Mouse (Mus musculus) CD4-positive, CD25-positive, alpha-beta regulatory T cell, adult 4 months (primary cell): ENCODE data around the gene Sp6. TPM values are rescaled to one million over a fixed set of nuclear protein-coding genes. Genes with fewer than 3 reads are reported as not detected.
A peak's percentile ranks its signal among the peaks of the same experiment; 100 is the strongest.

ENCODE experiments used
- ATAC-seq: one replicate; pipeline ENCODE4 v1.8.0; 2017
- polyA plus RNA-seq, 2 experiments: library from polyadenylated mRNA; unstranded; fragments of 100-300 nt; shearing (Covaris generic); gene quantifications; one replicate each; pipeline ENCODE4 v1.2.1; 2017

The Sp6 gene
- polyA plus RNA-seq = 1 to 10 TPM; 1.7 to 3.0 TPM

- no peak for ATAC-seq
Observed at GRCm38 (mm10) chr11:97013121-97013670, at the start of gene Sp6. Sp6 (plus strand) TSS chr11:97013394.

GRCm38 (mm10) chr11:96963580-96963979, 49.6 kb upstream of the Sp6 start:
- no peak for ATAC-seq

DNA sequence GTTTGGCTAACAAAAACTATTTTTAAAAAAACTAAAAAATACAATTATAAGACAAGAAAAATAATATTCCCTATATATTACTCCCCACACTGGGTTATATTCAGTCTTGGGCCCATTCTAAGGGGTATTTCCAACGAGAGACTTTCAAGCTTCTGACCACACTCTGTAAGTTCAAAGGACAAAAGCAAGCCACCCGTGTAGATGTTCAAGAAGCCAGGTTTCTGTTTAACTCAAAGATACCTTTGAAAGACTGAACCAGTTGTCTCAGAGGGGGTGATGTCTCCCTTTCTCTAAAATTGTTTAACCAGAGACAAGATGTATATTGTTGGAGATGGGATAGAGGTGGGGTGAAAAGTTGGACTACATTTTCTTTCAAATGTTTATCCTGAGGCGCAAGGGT, 47.0 kb upstream of the Sp6 start:
- no peak for ATAC-seq

GRCm38 (mm10) chr11:96966914-96967543, 46.2 kb upstream of the Sp6 start:
- peak; percentile 83 for ATAC-seq

- ATAC-seq = peak; percentile 74
Observed at GRCm38 (mm10) chr11:96967544-96968269, 45.5 kb upstream of the Sp6 start.

- no peak for ATAC-seq
Observed at GRCm38 (mm10) chr11:96968476-96968875, 44.7 kb upstream of the Sp6 start.

DNA sequence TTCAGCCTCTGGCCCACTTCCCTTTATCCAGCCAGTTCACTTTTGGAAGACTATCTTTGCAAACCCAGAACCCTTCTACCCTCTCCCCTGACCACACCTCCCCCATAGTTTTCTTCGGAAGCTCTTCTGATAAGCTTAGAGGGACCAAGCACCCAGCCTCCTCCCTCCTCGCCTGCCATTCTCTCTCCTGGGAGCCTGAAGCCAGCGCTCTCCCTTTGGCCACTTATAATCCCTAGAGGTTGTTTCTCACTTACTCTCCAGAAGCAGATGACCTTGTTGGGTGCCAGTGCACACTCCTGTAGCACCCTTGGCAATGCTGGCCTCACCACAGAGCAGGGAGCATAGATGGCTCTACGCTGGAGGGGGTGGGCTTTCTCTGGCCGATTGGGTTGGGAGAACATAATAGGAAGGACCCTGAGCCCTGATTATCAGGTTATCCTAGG, 43.9 kb upstream of the Sp6 start:
- no peak for ATAC-seq

- ATAC-seq = no peak
Observed at GRCm38 (mm10) chr11:96969746-96970145, 43.4 kb upstream of the Sp6 start.

GRCm38 (mm10) chr11:96970341-96970740, 42.9 kb upstream of the Sp6 start:
- no peak for ATAC-seq

GRCm38 (mm10) chr11:96972906-96973305, 40.3 kb upstream of the Sp6 start:
- ATAC-seq = no peak

GRCm38 (mm10) chr11:96973426-96973964, 39.7 kb upstream of the Sp6 start:
- ATAC-seq = no peak

DNA sequence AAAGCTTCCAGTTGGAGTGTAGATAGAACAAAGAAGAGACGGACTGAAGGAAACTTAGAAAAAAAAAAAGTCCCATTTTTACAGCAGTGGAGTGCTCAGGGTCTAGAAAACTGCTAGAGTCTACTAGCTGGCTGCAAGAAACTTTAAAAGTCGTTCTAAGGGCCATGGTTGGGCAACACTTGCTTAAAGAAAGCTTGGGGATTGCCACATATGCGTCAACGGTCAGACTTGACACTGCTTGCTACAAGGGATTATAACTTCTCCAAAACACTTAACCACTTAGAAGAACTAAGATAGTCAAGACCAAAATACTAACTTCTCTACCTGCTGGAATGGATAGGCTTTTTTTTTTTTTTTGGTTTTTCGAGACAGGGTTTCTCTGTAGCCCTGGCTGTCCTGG, 38.4 kb upstream of the Sp6 start:
- no peak for ATAC-seq

GRCm38 (mm10) chr11:96975511-96976378, 37.4 kb upstream of the Sp6 start:
- no peak for ATAC-seq

GRCm38 (mm10) chr11:96976379-96976687, 36.9 kb upstream of the Sp6 start:
- no peak for ATAC-seq

GRCm38 (mm10) chr11:96976911-96977591, 36.1 kb upstream of the Sp6 start:
- ATAC-seq = peak; percentile 25

DNA sequence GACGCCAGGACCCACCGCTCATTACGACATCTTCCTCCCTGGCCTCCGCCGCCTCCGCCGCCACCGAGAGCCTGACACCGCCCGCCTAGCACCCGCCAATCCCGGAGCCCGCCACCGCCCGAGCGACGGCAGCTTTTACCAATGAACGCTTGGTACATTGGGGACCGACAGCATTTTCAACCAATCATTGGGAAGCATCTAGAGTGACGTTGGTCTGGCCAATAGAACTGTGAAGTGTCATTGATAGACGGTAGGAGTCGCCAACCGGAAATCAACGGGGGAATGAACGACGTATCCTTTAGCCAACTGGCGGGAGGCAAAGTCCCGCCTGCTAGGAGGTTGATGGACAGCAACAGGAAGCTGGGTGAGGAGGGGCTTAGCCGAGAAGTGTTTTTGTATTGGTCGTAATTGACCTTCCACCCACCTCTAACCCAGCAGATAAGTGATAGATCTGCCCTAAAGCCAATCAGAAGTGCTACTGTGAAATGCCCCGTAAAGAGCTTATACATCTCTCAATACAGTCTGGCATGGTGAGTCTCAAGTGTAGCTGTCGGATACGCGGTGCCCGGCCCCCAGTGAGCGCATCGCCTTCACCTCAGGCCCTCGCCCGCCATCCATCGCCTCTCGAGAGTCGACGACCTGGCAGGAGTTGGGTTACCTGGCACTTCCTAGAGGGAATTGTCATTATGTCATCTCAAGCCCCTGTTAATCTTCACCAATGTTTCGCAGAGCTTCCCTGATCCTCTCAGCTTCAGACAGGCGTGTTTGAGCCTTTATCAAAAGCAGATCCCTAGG, 35.4 kb upstream of the Sp6 start:
- peak; percentile 88 for ATAC-seq

DNA sequence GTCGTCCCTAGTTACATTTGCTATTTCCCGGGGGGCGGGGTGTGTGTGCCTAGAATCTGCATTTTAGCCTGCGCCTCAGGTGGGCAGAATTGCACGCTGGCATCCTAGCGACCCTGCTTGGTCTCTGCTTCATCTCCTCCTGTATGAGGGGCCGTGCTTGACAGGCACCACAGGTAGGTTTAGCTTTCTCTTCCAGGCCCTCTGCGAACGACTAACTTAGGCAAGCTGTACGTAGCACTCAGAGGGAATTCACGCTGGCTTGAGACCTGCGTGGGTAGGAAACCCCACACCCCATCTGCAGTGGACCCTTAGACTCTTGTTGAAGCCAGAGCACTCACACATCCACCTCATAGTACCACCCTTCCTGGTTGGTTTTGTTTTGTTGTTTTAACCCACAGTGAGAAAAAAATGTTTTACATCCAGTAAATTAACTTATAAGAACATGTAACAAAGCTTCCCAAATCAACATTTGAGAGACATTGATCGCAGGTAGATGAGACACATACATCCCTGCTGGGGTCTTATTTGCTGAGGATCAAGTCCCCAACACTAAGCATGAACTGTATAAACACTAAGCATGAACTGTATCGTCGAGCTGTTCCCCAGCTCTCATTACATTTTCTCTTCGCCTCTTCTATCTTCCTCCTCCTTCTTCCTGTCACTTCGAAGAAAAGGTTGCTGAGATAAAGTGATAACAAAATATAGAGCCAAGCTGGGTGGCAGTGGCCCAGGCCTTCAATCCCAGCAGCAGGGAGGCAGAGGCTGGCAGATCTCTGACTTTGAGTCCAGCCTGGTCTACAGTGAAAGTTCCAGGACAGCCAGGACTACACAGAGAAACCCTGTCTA, 34.6 kb upstream of the Sp6 start:
- no peak for ATAC-seq

DNA sequence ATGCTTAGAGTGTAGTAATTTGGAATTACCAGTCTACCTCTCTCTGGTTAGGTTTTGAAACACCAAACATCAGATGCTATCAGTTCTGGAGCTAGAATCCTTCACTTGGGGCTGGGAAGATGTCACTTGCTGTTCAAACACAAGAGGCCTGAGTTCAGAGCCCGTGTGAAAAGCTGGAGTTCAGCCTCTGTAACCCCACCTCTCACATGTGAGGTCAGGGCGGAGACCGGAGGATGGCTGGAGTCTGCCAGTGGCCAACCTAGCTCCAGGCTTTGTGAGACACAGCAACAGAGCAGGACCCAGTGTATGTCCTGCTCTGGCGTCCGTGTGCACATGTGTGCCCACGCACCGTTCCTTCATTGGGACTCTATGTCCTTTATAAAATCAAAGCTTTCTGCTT, 33.9 kb upstream of the Sp6 start:
- ATAC-seq = no peak

DNA sequence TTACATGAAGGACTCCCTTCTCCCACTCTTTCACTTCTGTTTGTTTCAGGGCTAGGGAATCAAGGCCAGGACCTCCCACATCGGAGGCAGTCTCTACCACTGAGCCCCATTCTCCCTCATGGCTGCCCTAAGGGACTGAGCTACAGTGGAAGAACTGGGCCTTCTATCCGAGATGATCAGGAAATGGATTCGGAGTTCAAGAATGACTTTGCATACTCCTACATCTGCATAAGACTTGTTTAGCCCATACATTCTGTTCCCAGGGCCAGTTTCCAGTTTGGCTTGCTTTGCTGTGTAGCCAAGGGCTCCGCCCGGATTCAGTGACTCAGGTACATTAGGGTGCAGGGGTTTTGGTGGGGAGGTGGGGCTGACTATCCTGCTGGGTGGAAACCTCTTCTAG, 33.2 kb upstream of the Sp6 start:
- no peak for ATAC-seq

DNA sequence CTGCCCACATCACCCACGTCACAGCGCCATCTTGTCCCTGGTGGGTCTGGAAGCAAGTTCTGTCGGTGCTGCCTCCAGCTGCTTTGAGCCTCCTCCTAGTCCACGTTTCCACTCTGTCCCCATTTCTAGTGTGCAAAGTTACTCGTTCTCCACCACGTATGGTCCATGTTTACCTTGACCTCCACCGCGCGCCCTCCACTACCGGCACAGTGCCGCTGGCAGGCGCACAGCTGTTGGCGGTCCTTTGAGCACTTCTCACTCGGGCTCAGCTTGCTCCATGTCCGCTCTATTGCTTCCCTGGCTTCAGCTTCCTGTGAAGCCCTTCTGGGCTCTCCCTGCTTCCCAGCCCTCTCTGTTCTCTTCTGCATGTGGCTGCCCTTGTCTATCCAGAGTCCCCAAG, 31.7 kb upstream of the Sp6 start:
- ATAC-seq = no peak

GRCm38 (mm10) chr11:96982355-96982754, 30.8 kb upstream of the Sp6 start:
- ATAC-seq = no peak
